Mouse (Mus musculus): Measurements from ENCODE around the gene St8sia6. TPM values are rescaled to one million over a fixed set of nuclear protein-coding genes. Genes with fewer than 3 reads are reported as not detected.

St8sia6 gene
- total RNA-seq, 2 experiments from 2014 or later, result 0.70 to 0.93 TPM

DNA sequence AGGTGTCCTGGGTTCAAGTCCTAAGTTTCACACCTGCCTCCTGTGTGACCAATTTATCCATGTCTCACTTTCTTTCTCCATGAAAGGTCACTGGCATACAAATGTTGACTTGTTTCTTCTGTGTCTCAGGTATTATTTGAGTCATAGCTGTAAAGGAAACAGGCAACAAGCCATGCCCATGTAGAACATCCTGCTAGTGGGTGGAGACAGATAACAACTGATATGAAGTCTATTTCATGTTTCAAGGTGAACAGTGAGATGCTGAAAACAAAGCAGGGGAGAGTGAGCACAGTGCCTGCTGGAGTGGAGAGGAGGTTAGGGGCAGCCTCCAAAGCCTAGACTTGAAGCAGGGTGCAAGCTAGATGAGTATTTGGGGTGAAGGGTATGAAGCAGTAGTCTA lies 33.5 kb downstream of the St8sia6 start:
- no peak for DNase-seq

GRCm38 (mm10) chr2:13757412-13757811 lies 36.5 kb downstream of the St8sia6 start:
- DNase-seq, result no peak

- DNase-seq, result no peak
Observed at GRCm38 (mm10) chr2:13755733-13756132, 38.1 kb downstream of the St8sia6 start.

DNA sequence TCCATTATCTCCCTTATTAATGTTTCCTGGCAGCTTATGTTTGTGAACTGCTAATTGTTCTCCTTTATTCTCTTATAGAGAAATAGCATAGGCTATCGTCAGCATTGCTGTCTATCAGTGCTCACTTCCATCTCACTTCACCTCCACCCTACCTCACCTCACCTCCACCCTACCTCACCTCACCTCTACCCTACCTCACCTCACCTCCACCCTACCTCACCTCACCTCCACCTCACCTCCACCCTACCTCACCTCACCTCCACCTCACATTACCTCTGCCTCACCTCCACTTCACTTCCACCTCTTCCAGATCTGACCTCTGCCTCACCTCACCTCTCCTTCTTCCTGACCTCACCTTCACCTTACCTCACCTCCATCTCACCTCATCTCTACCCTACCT lies 42.2 kb downstream of the St8sia6 start:
- DNase-seq, result no peak

DNA sequence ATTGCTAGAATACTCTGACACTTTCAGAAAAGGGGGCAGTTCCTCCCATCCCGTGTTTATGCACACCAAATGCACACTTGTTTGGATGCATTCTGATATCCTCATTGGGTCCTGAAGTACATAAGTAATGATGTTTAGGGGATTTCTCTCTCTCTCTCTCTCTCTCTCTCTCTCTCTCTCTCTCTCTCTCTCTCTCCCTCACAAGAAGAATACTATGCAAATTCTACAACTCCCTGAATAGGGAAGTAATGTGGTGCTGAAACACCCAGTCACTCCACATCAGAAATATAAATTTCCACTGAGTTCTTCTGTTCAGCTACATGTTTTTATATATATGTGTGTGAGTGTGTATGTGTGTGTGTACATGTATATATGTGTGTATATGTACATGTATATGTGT lies 43.1 kb downstream of the St8sia6 start:
- no peak for DNase-seq

DNA sequence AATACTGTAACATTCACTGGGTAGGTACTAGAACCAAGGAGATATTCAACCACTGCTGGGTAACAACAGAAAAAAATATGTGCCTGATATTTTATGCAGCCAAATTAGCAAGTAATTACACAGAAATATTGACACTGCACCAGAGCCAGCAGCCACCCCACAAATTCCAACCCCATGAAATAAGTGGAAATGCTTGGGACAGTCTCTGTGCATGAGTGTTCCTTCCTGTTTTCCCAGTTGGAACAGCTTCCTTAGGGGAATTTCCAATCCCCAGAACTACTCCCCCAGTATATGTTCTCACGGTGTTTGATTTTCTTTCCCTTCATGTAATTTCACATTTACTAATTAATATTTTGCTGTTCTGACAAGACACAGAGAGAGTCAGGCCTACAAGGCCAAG lies 43.8 kb downstream of the St8sia6 start:
- no peak for DNase-seq

DNA sequence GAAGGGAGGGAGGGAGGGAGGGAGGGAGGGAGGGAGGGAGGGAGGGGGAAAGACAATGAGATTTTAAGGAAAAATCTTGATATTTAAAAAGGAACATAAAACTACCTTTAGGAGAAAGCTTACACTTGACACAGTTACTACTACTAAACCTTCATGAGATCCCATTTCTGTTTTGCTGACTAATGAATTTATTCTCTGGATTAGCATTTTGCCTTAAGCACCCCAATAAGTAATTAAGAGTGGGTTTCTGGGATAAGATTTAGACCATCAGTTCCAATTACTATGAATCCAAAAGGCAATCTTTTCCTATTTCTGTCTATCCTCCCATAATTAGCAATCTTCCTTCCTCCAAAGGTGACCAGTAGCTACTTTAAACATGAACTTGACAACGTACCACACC lies 44.7 kb downstream of the St8sia6 start:
- no peak for DNase-seq

GRCm38 (mm10) chr2:13747576-13747975 lies 46.3 kb downstream of the St8sia6 start:
- DNase-seq, result no peak

DNA sequence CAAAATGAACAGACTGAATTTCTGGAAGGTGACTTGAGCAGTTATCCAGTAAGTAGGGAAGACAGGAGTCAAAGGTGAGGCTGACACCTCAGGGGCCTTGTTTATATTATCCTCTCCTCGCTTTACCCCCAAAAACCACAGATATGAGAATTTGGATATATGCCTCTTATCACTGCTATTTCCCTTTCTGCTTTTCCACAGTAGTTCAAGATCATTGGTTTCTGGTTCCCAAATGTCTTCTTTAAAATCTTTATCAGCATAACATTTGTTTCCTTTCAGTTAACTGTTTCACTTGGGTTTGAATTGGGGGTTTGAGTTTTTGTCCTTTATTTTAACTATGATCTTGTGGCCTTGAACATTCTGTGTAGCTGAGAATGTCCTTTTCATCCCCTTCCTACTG lies 47.8 kb downstream of the St8sia6 start:
- no peak for DNase-seq

DNA sequence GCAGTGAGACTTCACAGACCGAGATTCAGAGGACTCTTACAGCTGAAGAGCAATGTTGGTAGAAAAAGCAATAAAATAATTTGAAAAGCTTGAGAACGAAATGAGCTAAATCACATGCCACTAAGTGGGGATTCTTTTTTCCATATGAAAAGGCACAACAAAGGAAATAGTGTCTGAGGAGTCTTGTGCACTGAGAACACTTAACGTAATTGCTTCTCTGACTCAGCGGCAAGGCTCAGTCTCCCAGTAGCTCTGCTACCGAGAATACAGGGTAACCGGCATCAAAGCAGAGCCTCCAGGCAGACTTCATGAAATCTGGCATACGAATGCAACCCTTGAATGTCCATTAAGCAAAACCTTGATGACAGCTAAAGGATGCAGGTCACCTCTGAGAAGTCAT lies 55.2 kb downstream of the St8sia6 start:
- DNase-seq, result no peak

DNA sequence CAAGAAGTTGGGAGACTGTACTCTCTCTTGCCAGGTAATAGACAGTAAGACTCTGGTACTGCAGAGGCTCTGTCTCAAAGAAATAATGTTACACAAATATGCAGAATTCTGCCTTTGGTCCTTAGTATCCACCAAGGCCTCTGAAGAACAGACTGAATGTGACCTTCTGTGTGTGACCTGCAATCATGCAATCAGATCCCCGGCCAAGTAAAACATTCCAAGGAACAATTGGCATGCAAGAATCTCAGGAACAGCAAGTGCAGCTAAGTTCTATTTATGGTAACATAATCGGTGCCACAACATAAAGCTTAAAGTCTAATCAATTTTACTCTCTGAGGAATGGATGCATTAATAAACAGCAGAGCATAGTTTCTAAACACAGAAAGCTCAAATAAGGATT lies 66.0 kb downstream of the St8sia6 start:
- DNase-seq, result no peak

- no peak for DNase-seq
Observed at GRCm38 (mm10) chr2:13725592-13725991, 68.3 kb downstream of the St8sia6 start.

- no peak for DNase-seq
Observed at GRCm38 (mm10) chr2:13722241-13722640, 71.6 kb downstream of the St8sia6 start.

DNA sequence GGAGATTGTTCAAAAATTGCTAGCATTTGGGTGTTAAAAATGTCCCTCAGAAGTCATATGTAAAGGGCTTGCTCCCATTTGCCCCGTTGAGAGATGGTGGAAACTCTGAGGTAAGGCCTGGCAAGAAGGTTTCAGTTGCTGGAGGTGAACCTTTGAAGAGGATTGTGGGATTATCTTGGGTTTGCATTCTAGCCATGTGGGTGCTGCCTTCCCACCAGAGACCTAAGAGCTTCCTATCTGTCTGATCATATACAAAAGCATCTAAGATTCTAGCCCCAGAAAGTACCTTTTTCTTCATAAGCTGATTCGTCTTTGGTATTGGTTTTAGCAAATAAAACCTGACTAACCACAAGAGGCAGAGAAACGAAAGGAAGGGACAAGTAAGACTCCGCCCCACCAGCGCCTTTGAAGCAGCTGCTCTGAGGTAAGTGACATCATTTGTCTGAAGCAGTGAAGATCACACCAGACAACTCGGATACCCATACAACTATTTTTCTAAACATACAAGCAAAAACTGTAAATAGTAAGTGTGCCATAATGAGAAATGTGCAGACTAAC lies 75.2 kb downstream of the St8sia6 start:
- DNase-seq, result no peak

DNA sequence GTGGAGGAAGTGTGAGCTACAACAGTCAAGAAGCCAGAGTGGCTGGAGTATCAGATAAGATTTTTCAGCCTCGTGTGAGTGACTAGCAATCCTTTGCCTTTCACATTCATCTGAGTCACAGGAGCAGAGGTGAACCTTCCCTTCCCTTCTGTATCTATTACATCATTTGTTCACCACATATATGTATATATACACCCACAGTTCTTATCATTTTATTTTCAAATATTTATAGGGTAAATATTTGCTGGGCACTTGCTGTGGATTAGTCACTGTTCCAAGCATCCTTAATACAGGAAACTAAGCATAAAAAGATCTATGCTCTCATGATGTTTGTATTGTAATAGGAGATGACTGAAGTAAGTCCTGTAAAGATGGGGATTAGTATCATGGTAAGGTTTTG lies 85.1 kb downstream of the St8sia6 start:
- DNase-seq, result no peak

DNA sequence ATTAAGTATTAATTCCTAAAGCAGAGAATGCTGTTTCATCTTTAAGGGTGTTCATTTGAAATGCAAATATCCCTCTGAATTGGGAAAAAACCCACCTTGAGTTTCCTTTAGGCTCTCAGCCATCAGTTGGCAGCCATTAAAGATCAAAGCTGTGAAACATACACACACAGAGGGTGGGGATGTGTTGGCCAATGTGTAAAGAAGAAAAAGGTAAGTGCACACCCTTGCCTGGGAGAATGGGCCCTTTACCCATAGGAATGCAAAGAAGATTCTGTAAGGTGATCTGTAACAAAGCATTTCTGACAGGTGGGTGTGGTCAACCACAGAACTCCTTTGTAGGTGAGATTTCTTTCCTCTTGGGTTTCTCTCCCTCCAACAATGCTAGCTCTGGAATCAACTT lies 96.3 kb downstream of the St8sia6 start:
- no peak for DNase-seq

- DNase-seq, result no peak
Observed at GRCm38 (mm10) chr2:13694417-13694816, 99.4 kb downstream of the St8sia6 start.

DNA sequence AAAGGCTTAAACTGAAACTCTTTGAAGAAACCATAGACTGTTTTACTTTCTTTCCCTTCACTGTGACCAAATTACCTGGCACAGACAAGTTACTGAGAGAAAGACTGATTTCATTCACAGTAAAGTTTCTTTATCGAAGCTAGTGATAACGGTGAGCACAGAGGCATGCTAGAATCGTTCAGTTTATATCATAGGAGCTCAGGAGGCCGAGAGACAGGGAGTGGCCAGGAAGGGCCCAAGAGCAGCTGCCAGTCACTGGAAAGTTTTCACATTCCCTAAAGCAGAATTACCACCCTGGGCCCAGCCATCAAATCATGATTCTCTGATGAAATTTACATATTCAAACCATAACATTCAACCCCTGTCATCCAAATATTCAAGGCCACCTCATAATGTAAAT lies 109.5 kb downstream of the St8sia6 start:
- DNase-seq, result no peak

GRCm38 (mm10) chr2:13683205-13683570 lies 110.7 kb downstream of the St8sia6 start:
- no peak for DNase-seq

DNA sequence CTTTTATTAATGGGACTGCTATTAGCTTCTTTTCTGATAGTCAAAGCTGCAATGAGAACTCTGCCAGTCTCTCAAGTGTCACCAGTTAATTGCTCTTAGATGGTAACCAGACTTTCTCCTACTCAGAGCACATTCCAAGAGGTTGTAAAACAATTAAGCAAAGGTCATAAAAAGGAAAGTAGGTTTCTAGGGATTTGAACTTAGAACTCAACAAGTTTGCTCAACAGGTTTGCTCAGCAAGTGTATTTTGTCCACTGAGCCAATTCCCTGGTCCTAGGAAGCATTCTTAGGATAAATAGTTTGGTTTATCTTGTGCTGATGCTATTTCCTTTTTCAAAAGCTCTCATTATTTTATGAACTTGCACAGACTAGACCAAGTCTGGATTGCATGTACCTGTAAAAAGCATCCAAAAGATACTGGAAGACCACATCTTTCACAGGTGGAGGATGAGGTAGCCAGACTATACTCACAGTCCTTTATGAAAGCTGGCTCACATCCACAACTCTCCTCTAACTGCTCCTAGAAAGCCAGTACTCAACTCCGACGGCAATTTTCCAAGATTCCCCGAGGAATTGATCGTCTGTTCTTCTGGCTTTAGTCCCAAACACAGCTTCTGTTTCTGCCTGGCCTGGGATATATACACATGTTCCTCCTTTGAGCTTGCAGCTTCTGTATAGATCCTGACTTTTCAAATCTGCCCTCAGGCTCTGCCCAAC lies 111.2 kb downstream of the St8sia6 start:
- peak; percentile 4 for DNase-seq

- peak; percentile 8 for DNase-seq
Observed at GRCm38 (mm10) chr2:13672946-13673345, 120.9 kb downstream of the St8sia6 start.

DNA sequence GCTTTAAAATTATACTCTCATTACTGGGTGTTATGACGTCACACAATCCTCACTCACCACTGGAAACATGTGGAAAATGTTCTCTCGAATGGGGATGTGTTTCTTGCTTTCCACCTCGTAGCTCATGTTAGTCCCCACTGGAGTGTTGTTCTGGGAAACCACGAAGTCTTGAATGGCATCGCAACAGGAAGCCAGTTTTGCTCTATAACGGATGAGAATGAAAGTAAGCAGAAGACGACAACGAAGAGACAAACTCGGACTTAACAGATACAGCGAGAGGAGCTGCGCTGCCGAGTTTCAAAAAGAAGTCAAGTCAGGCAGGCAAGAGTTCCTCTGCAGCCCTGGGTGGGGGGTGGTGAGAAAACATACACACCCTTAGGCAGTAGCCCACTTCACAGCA lies 121.4 kb downstream of the St8sia6 start:
- no peak for DNase-seq

DNA sequence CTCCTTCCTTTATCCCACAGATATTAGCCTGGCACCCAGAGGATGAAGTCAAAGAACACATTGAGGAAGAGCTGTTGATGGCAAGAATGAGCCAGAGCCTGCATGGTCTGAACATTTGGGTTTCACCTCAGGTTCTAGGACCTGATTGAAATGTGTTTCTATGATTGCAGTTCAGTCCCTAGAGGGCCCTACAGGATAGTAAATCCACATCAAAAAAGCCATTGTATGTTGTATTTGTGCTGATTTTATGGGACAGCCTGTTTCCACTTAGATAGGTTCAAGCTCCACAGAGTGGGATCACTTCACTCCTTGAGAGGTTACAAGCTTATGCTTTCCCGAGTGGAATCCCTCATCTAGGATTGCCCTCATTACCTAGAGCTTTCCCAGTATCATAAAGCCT lies 159.0 kb downstream of the St8sia6 start:
- no peak for DNase-seq

GRCm38 (mm10) chr2:13630136-13630832 lies 163.6 kb downstream of the St8sia6 start:
- no peak for DNase-seq
